Mouse (Mus musculus): ENCODE data around the gene 1700029H14Rik. TPM values are rescaled to one million over a fixed set of nuclear protein-coding genes. Genes with fewer than 3 reads are reported as not detected.

The 1700029H14Rik gene
- total RNA-seq, 2 experiments from 2014 or later = not detected

DNA sequence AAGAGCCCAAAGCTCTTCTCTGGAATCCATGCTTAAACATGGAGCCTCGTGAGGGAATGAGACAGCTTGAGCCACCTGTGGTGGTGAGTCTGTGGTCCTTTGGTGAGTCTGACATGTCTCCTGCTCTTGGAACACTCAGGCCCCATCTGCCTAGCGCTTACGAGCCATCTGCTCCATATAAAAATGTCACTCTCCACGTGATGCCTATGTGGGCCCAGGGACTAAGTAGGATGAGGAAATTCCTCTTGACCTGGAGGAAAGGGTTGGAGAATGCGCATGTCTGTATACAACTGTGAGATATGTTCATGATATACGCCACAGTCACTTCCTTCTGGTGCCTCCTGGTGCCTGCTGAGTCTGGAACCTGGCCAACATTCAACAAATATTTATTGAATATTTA, 49.6 kb downstream of the 1700029H14Rik start:
- DNase-seq = no peak

GRCm38 (mm10) chr8:13512016-13512415, 50.2 kb downstream of the 1700029H14Rik start:
- intact Hi-C loops (cut with DNase I; ENCODE audit: low total_unique reads) = no loop called here
- DNase-seq = no peak

More for the DNA sequence above, 49.6 kb downstream of the 1700029H14Rik start:
- intact Hi-C loops (cut with DNase I; ENCODE audit: low total_unique reads) = no loop called here

GRCm38 (mm10) chr8:13507284-13507937, 54.9 kb downstream of the 1700029H14Rik start:
- intact Hi-C loops (cut with DNase I; ENCODE audit: low total_unique reads) = no loop called here
- no peak for DNase-seq

DNA sequence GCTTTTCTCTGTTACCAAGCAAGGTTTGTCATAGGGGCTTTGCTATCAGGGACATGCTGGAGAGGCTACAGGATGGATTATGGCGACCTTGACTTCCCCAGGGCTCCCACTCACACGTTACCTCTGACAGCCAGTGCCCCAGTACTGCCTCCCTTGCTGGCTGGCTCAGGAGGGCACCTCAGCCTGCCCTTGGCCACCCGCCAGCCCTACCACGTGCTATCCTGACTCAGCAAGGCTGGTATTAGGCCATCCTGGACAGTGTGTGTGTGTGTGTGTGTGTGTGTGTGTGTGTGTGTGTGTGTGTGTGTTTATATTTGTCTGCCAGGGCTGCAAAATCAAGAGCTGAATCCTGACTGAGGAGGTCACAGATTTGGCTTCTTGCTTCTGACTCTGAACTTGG, 55.4 kb downstream of the 1700029H14Rik start:
- intact Hi-C loops (cut with DNase I; ENCODE audit: low total_unique reads) = no loop called here
- peak; percentile 82 for DNase-seq

DNA sequence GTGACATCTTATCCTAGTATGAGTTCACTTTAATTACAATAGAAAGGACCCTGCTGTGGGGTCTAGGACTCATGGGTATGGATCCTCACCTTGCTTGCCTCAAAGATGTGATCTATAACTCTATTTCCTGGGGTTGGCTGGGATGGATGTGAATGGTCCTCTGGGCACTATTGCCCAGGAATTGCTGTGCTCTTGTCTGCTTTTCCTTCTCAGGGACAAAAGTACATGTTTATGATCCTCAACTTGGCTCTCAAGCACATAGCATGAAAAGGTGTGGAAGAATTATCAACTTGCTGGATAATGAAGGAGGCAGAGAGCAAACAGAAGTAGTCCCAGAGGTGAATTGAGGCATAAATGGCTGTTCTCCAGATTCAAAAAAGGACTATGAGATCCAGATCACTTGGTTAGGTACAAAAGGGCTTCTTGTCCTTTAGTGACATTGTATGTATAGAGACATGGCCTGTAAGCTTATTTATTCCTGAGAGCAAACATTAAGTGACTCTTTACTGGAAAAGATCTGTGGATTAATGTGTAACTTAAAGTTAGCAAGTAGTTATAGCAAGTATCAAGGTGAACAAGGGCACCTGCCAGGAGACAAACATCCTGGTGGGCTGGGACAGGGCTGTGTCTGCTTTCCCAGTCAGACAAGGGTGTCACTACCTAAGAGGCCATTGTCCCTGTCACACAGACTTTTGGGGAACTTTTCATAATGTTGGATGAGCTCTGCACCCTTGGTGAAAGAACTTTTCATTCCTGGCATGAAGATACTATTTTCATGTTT, 57.2 kb downstream of the 1700029H14Rik start:
- intact Hi-C loops (cut with DNase I; ENCODE audit: low total_unique reads) = no loop called here
- no peak for DNase-seq

- intact Hi-C loops (cut with DNase I; ENCODE audit: low total_unique reads) = no loop called here
- DNase-seq = peak; percentile 40
Measured at GRCm38 (mm10) chr8:13503936-13504606, 58.2 kb downstream of the 1700029H14Rik start.

GRCm38 (mm10) chr8:13501221-13501620, 61.0 kb downstream of the 1700029H14Rik start:
- intact Hi-C loops (cut with DNase I; ENCODE audit: low total_unique reads) = no loop called here
- no peak for DNase-seq

Other genes starting within 250 kb of the 1700029H14Rik start
- gene Tfdp1, start 223.7 kb downstream of the 1700029H14Rik start, total RNA-seq (2021) = 10 to 100 TPM; 38.3 to 39.1 TPM
- not detected for gene Atp4b, start 165.6 kb downstream of the 1700029H14Rik start, total RNA-seq (2021)
- under 1 TPM in 1 of 2 experiments, not detected in 1; 0.02 TPM for gene Grk1, start 157.4 kb downstream of the 1700029H14Rik start, total RNA-seq (2021)
- 1 to 10 TPM; 4.3 to 4.8 TPM for gene Tmem255b, start 127.3 kb downstream of the 1700029H14Rik start, total RNA-seq (2021)
- 10 to 100 TPM; 59.2 to 72.3 TPM for gene Gas6, start 68.0 kb downstream of the 1700029H14Rik start, total RNA-seq (2021)
- 10 to 100 TPM; 18.5 to 18.8 TPM for gene Rasa3, start 115.1 kb upstream of the 1700029H14Rik start, total RNA-seq (2021)
- not detected for gene Cfap97d2, start 143.4 kb upstream of the 1700029H14Rik start, total RNA-seq (2021)
- gene Cdc16, start 195.2 kb upstream of the 1700029H14Rik start, total RNA-seq (2021) = 10 to 100 TPM; 34.7 to 36.8 TPM
- 10 to 100 TPM; 11.2 to 11.5 TPM for gene Upf3a, start 223.2 kb upstream of the 1700029H14Rik start, total RNA-seq (2021)

All from gastrocnemius, postnatal 14 days (tissue).